Mouse (Mus musculus): ENCODE results near the gene Zranb2. TPM values are rescaled to one million over a fixed set of nuclear protein-coding genes. Genes with fewer than 3 reads are reported as not detected.

Zranb2 gene
- 9.4 and 11.2 TPM in 2 replicates for polyA plus RNA-seq (2012; rRNA removed)

GRCm38 (mm10) chr3:157533964-157534785 lies at the start of gene Zranb2:
TSS of gene Zranb2 (plus strand) at chr3:157534160.
- peak; percentile 93 for DNase-seq
- no peaks in the 10 kb centered on the region for H3K4me1 ChIP-seq (replicated peaks; ENCODE audit: control insufficient read depth, insufficient read depth, low read length)
- H3K4me3 ChIP-seq (ENCODE audit: control insufficient read depth, insufficient read depth, low read length) = peak within 1 kb of the TSS; percentile 81
- no peaks in the 10 kb centered on the region for H3K27me3 ChIP-seq (ENCODE audit: control insufficient read depth, insufficient read depth, low read length)
- TF ChIP-seq POLR2A (IDR thresholded peaks at IDR 0.05; ENCODE audit: control insufficient read depth, extremely low read depth, insufficient read depth, low read length, poor library complexity) (peak; percentile 55), CTCF (IDR thresholded peaks at IDR 0.05; ENCODE audit: borderline replicate concordance, control insufficient read depth, extremely low read depth, insufficient read depth, low read length, poor library complexity) (peak; percentile 33; the same call in 1 of the 2 replicates)
- under 1% methylated on average over 90 of the region's 91 CpGs for WGBS
- peaks cover 6% of the 10 kb centered on the region; the same call in 1 of the 2 replicates for H3K36me3 ChIP-seq (ENCODE audit: control insufficient read depth, insufficient read depth, low read length)
- no peak within 1 kb of the TSS for H3K27ac ChIP-seq (ENCODE audit: control insufficient read depth, insufficient read depth, low read length)

- Histone ChIP-seq H3K36me3 (ENCODE audit: control insufficient read depth, insufficient read depth, low read length) (no peaks in the 10 kb centered on the region), H3K4me1 (replicated peaks; ENCODE audit: control insufficient read depth, insufficient read depth, low read length) (no peaks in the 10 kb centered on the region), H3K27ac (ENCODE audit: control insufficient read depth, insufficient read depth, low read length) (no peak overlapping the region), H3K27me3 (ENCODE audit: control insufficient read depth, insufficient read depth, low read length) (no peaks in the 10 kb centered on the region), H3K4me3 (ENCODE audit: control insufficient read depth, insufficient read depth, low read length) (no peak overlapping the region)
- DNase-seq = no peak
- whole genome bisulfite sequencing = 88% methylated on average over 4 of the region's 4 CpGs
- TF ChIP-seq CTCF (IDR thresholded peaks at IDR 0.05; ENCODE audit: borderline replicate concordance, control insufficient read depth, extremely low read depth, insufficient read depth, low read length, poor library complexity) (no peak), POLR2A (IDR thresholded peaks at IDR 0.05; ENCODE audit: control insufficient read depth, extremely low read depth, insufficient read depth, low read length, poor library complexity) (no peak)
Observed at GRCm38 (mm10) chr3:157492043-157492442, 41.9 kb upstream of the Zranb2 start.

DNA sequence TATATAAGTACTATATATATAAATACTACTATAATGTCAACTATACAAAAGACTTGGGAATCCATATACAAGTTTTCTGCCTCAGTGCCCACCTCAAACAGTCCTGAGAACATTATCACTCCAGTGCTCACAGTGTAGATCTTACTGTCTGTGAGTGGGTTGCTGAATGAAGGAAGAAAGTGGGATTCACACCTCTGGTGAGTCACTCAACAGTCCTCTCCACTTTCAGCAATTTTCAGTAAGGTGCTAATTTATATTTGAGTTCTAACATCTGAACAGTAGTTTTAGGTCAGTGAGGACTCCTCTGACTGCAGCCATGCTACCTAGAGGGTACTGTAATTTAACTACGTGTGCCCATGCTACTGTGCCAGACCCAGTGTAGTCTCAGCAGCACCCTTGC lies 31.7 kb upstream of the Zranb2 start:
- 83% methylated on average over 1 of the region's 1 CpGs for WGBS
- no peak overlapping the region for H3K27ac ChIP-seq (ENCODE audit: control insufficient read depth, insufficient read depth, low read length)
- no peak for DNase-seq

DNA sequence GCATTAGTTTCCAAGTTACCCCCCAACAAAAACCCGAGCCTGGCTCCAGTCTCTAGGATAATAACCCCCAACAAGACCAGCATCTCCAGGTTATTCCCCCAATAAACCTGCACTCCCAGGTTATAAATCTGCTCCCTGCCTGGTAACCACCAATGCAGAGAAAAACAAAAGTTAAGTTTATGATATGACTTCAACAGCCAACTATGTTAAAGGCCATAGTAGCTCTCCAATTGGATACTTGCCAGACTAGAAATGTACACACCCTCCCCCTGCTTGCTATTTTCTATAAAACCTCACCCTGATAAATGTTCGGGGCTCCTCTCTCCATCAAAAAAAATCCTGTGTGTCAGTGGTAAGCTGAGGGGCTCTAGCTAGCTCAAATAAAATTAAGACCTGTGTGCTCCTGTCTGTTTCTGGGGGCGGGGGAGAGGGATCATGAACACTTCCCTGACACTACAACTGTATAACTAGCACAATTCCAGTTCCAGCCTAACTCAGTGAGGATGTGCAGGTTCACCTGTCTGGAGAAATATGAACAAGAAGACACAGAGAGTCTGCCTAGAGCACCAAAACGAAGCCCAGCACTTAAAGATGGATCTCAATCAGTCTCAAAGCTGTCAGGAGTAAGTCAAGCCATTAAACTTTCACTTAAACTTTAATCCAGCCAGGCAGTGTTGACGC lies 19.7 kb upstream of the Zranb2 start:
- 82% methylated on average over 5 of the region's 5 CpGs for WGBS
- Histone ChIP-seq H3K27ac (ENCODE audit: control insufficient read depth, insufficient read depth, low read length) (no peak overlapping the region), H3K4me1 (replicated peaks; ENCODE audit: control insufficient read depth, insufficient read depth, low read length) (no peaks in the 10 kb centered on the region), H3K4me3 (ENCODE audit: control insufficient read depth, insufficient read depth, low read length) (no peak overlapping the region), H3K27me3 (ENCODE audit: control insufficient read depth, insufficient read depth, low read length) (no peaks in the 10 kb centered on the region), H3K36me3 (ENCODE audit: control insufficient read depth, insufficient read depth, low read length) (no peaks in the 10 kb centered on the region)
- no peak for DNase-seq
- no peak for TF ChIP-seq POLR2A (IDR thresholded peaks at IDR 0.05; ENCODE audit: control insufficient read depth, extremely low read depth, insufficient read depth, low read length, poor library complexity)
- TF ChIP-seq CTCF (IDR thresholded peaks at IDR 0.05; ENCODE audit: borderline replicate concordance, control insufficient read depth, extremely low read depth, insufficient read depth, low read length, poor library complexity) = no peak

More for the DNA sequence above, 31.7 kb upstream of the Zranb2 start:
- Histone ChIP-seq H3K27me3 (ENCODE audit: control insufficient read depth, insufficient read depth, low read length) (no peaks in the 10 kb centered on the region), H3K4me1 (replicated peaks; ENCODE audit: control insufficient read depth, insufficient read depth, low read length) (no peaks in the 10 kb centered on the region), H3K36me3 (ENCODE audit: control insufficient read depth, insufficient read depth, low read length) (no peaks in the 10 kb centered on the region), H3K4me3 (ENCODE audit: control insufficient read depth, insufficient read depth, low read length) (no peak overlapping the region)
- TF ChIP-seq POLR2A (IDR thresholded peaks at IDR 0.05; ENCODE audit: control insufficient read depth, extremely low read depth, insufficient read depth, low read length, poor library complexity) (no peak), CTCF (IDR thresholded peaks at IDR 0.05; ENCODE audit: borderline replicate concordance, control insufficient read depth, extremely low read depth, insufficient read depth, low read length, poor library complexity) (no peak)

- no peaks in the 10 kb centered on the region for H3K27me3 ChIP-seq (ENCODE audit: control insufficient read depth, insufficient read depth, low read length)
- no peak overlapping the region for H3K27ac ChIP-seq (ENCODE audit: control insufficient read depth, insufficient read depth, low read length)
- H3K4me1 ChIP-seq (replicated peaks; ENCODE audit: control insufficient read depth, insufficient read depth, low read length) = no peaks in the 10 kb centered on the region
- H3K4me3 ChIP-seq (ENCODE audit: control insufficient read depth, insufficient read depth, low read length) = no peak overlapping the region
- WGBS = 43% methylated on average over 3 of the region's 3 CpGs
- no peak for DNase-seq
- no peak for TF ChIP-seq CTCF (IDR thresholded peaks at IDR 0.05; ENCODE audit: borderline replicate concordance, control insufficient read depth, extremely low read depth, insufficient read depth, low read length, poor library complexity)
- TF ChIP-seq POLR2A (IDR thresholded peaks at IDR 0.05; ENCODE audit: control insufficient read depth, extremely low read depth, insufficient read depth, low read length, poor library complexity) = no peak
- no peaks in the 10 kb centered on the region for H3K36me3 ChIP-seq (ENCODE audit: control insufficient read depth, insufficient read depth, low read length)
Observed at GRCm38 (mm10) chr3:157516471-157516870, 17.5 kb upstream of the Zranb2 start.

- Histone ChIP-seq H3K27ac (ENCODE audit: control insufficient read depth, insufficient read depth, low read length) (no peak overlapping the region), H3K4me1 (replicated peaks; ENCODE audit: control insufficient read depth, insufficient read depth, low read length) (no peaks in the 10 kb centered on the region), H3K27me3 (ENCODE audit: control insufficient read depth, insufficient read depth, low read length) (no peaks in the 10 kb centered on the region), H3K4me3 (ENCODE audit: control insufficient read depth, insufficient read depth, low read length) (no peak overlapping the region), H3K36me3 (ENCODE audit: control insufficient read depth, insufficient read depth, low read length) (no peaks in the 10 kb centered on the region)
- 54% methylated on average over 2 of the region's 2 CpGs for WGBS
- TF ChIP-seq POLR2A (IDR thresholded peaks at IDR 0.05; ENCODE audit: control insufficient read depth, extremely low read depth, insufficient read depth, low read length, poor library complexity) (no peak), CTCF (IDR thresholded peaks at IDR 0.05; ENCODE audit: borderline replicate concordance, control insufficient read depth, extremely low read depth, insufficient read depth, low read length, poor library complexity) (no peak)
- no peak for DNase-seq
Observed at GRCm38 (mm10) chr3:157517992-157518391, 16.0 kb upstream of the Zranb2 start.
